Mouse (Mus musculus) WW6 (cell line): Measurements from ENCODE around the gene Thap12.

Experiments used
- DNase-seq: peaks from one replicate; pipeline ENCODE4 v3.0.0-alpha.2; 2013; ENCODE audit warnings: low read depth, low spot score

The Thap12 gene

DNA sequence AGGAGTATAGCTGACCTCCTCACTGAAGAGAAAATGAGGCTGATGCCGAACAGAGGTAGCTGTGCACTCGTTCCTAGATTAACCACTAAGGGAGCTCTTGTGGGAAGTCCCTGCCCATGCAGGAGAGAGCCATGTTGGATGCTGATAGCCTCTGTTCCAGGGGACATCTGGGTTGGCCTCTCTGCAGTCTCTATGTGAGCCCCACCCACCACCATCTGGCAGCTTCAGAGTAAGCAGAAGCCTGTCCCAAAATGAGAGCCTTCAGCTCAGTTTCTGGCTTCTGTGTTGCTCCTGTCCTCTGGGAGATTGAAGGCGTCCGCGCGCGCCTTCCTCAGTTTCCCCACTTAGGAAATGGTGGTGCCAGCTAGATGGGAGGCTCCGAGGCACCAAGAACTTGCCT lies 53.7 kb downstream of the Thap12 start:
- DNase-seq = no peak

GRCm38 (mm10) chr7:98760126-98760525 lies 57.2 kb downstream of the Thap12 start:
- no peak for DNase-seq

GRCm38 (mm10) chr7:98763911-98764310 lies 61.0 kb downstream of the Thap12 start:
- DNase-seq = no peak

DNA sequence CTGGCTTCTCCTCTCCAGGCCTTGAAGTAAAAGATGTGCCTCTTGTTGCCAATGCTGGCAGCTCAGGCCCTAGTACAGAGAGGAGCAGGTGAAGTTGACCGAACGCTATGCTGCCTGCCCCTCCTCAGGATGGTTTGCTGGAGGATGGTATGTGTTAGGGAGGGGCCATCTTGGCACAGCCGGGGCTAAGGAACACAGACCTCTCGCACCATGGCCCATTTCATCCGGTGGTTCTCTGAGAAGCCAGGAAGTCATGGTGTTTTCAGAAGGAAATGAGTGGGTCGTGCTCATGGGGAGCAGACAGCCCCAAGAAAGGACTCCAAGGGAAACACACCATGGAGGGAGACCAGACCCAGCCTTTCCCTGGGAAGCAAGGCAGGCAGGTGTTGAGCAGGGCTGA lies 64.4 kb downstream of the Thap12 start:
- no peak for DNase-seq
